Mouse (Mus musculus) T-cell, adult 2 months (primary cell): ENCODE measurements at regions not wholly inside any gene's neighbourhood (a gene's known extent, or its start where the extent isn't known, plus 50 kb on each side); places are given as distances from the start of the nearest gene placed in this dataset.
"Not testable (repeated sequence)": the region's sequence is repeated elsewhere in the genome, so short reads cannot be mapped to it uniquely, and the experiment has no call there.

Experiments
- DNase-seq: peaks from one replicate; pipeline ENCODE4 v3.0.0; 2022; ENCODE audit warnings: low spot score

DNA sequence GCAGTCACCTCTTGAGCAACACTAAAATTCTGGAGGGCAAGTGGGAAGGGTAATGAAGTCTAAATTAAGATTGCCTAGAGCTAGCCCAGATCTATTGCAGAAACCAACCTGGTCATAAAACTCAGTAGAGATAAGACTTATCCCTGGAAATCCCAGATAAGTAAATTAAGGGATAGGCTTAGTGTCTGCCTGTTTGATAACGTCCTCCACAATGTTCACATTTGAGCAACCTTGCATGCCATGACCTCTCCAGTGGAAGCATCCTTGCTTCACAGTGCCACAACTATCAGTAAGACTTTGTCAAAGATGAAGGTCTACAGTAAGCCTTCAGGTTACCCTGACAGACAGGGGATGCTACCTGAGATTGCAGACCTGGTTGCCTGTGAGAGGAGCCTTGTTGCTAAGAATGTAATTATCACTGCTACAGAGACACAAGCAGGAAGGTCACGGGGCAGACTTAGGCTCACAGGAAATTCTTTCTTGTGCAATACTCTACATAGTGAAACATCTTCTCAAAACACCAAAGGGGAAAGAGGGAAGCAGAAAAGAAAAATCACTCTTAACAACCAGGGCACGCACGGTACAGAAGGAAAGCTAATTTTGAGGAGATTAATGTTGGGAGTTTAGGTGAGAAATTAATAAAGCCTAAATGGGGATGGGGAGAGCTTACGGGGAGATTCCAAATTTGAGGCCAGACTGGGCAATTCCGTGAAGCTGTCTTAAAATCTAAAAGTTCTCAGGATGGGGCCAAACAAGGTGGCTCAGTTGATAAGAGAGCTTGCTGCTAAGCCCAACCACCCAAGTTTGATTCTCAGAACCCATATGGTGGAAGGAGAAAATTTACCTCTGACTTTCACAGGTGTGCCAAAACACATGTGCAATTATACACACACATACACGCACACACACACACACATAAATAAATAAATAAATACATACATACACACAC, 56.9 kb upstream of the Prdm9 start:
- no peak for DNase-seq

- DNase-seq, result peak; percentile 5
These were observed 58.8 kb upstream of the Prdm9 start for GRCm38 (mm10) chr17:15622913-15623312.

GRCm38 (mm10) chr17:15630792-15631191, 66.6 kb upstream of the Prdm9 start:
- no peak for DNase-seq

GRCm38 (mm10) chr17:15631626-15632025, 67.5 kb upstream of the Prdm9 start:
- DNase-seq, result no peak

DNA sequence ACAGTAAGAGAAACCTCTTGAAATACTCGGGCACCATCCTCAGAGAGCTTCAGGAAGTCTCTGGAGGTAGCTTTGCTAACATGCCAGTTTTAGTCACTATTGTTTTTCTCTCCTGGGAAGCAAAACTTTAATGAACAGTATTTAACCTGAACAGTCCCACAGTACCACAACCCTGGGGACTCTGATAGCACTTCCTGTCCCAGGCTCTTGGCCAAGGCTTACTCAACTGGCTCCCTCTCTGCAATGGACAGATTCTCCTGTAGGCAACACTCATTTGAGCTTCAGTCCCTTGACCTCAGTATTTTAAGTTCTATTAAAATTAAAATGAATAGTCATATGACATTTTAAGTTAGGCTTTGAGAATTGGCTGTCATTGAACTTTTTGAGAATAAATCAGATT, 67.9 kb upstream of the Prdm9 start:
- no peak for DNase-seq

DNA sequence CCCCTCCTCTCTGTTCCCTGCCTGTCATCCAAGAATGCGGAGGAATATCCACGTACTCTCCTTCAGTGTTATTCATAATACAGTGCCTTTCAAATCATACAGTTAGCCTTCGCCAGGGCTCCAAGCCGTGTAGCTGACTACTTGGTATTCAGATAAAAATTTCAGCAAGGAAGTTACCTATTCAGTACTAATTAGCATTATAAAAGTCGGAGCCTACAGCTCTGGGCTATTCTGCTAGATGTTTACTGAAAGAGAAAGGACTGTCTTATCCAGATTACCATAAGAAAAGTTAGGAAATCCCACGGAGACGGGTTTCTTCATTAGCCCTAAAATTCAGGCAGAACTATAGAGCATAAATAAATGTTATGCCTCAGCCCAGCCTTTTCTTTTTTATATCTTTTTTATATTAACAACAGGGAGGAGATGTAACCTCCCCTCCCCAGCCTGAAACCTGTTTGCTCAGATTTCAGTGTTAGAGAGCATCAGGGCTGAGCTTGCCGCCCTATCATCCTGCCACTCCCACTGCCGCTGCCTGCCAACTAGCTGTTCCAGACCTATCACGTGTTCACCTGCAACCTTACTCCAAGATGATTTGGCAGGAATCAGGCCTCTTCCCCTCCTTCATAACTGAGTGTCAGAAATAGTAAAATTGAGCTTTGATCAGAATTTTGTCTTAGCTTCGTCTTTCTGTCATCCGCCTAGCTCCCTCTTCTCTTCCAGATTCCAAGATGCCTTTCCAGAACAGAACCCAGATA, 65.5 kb upstream of the Chd1 start:
- not testable (repeated sequence) for DNase-seq

- no peak for DNase-seq
These were observed 64.0 kb upstream of the Chd1 start for GRCm38 (mm10) chr17:15640776-15641175.

DNA sequence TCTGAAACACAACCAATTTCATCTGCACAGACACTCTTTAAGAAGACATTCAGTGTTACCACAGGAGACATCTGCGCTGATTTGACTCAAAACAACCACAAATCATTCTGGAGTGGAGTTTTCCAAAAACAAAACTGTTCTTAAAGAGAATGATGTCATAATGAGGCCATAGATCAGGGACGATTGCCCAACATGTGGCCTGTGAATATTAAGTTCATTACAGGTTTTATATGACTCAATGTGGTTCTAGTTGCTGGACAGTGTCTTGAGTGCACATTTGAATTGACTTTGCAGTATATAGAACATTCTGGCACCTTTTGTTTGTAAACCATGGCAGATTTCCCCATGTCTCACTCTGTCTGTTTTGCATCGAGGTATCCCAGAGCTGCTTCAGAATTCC, 63.0 kb upstream of the Chd1 start:
- no peak for DNase-seq

DNA sequence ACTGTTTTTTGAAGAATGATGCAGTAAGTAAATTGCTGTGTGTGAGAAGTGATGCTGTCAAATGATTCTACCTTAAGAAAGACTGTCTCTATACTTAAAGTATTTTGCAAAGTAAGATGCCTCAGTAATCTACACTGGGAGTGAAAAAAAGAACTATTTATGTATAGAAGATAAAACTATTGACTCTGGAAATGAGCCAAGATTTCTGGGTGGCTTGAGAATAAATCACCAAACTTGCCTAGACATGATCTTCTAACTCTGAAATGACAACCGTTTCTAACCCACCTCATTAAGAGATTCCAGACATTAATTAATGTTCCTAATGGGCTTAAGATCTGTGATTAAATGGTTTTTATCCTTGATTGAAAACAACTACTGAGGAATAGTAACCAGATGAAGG, 58.0 kb upstream of the Chd1 start:
- no peak for DNase-seq

GRCm38 (mm10) chr17:15650089-15650742, 54.6 kb upstream of the Chd1 start:
- no peak for DNase-seq

GRCm38 (mm10) chr17:15651869-15652268, 52.9 kb upstream of the Chd1 start:
- DNase-seq, result no peak
